Comparison of ENCODE assay signal across 10 mouse cellular contexts in the genomic region with DNA sequence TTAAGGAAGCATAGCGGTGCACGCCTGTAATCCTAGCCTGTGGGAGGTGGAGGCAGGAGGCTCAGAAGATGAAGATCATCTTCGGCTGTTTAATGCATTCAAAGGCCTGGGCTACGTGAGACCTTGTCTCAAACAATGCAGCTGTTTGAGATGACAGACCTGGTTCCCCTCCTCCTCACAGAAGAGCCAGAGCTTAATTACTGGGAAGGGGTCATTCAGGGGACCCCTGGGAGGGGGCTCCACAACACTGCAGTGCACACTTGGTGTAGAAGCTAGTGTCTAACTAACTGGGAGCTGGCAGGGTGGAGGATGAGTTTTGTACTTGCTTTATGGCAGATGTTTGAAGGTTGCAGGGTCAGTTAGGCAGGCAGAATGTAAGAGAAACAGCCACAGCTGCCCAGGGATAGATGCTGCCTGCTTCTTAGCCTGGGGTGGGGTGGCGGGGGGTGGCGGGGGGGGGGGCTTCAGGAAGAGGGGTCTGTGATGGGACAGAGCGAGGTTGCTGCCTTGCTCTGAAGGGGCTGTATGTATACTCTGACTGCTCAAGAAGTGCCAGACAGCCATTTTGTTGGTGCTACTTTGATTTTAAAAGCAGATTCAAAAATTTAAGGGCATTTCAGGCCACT. TPM values are rescaled to one million over a fixed set of nuclear protein-coding genes. Genes with fewer than 3 reads are reported as not detected.
DNase-seq lines count a peak whose midpoint lies in the region; ATAC-seq and TF ChIP-seq lines count a peak whose summit lies in the region.
"Had no signal": no experiment of that assay in that cellular context is flagged by ENCODE, and none has a peak within 500 bp of the region (broad histone marks: within the 10 kb centered on the region; RNA-seq: fewer than 3 reads in every experiment).

No protein-coding gene starts in this region.

- no peak for DNase-seq in liver, embryonic 13.5 days
- DNase-seq in liver, embryonic 11.5 days (ENCODE audit: low spot score): no peak
- DNase-seq in limb, embryonic 14.5 days (ENCODE audit: low spot score): no peak
- peak; percentile 65 for DNase-seq in retina, postnatal 1 day
- DNase-seq in natural killer cell, adult 2 months (ENCODE audit: low spot score in 2 of 2): no peak
- DNase-seq in right cerebral cortex, postnatal 10 days (ENCODE audit: low spot score in 2 of 2): no peak
- DNase-seq in thymus, postnatal 0 days (ENCODE audit: low spot score): no peak

- H3K4me1 ChIP-seq in liver, embryonic 13.5 days (replicated peaks): no peaks in the 10 kb centered on the region
- no peaks in the 10 kb centered on the region for H3K4me1 ChIP-seq in liver, embryonic 11.5 days (replicated peaks; ENCODE audit: control insufficient read depth, insufficient read depth, low read length)
- peaks cover 36% of the 10 kb centered on the region for H3K4me1 ChIP-seq in forebrain, embryonic 12.5 days
- H3K4me1 ChIP-seq in limb, embryonic 14.5 days (ENCODE audit: control insufficient read depth, insufficient read depth, low read length): peaks cover 18% of the 10 kb centered on the region
- H3K4me1 ChIP-seq: liver, embryonic 12.5 days had no signal

- WGBS in liver, embryonic 13.5 days (ENCODE audit: insufficient replicate concordance): 71% methylated on average over 7 of the region's 7 CpGs
- 74% methylated on average over 7 of the region's 7 CpGs for WGBS in liver, embryonic 11.5 days
- WGBS in forebrain, embryonic 12.5 days: 9% methylated on average over 7 of the region's 7 CpGs
- WGBS in limb, embryonic 14.5 days: 42% methylated on average over 5 of the region's 7 CpGs

- 0 out of 2 replicates have a peak, but pooled peaks cover 7% of the 10 kb centered on the region for H3K9me3 ChIP-seq in liver, embryonic 13.5 days (replicated peaks)
- no peaks in the 10 kb centered on the region for H3K9me3 ChIP-seq in liver, embryonic 11.5 days (ENCODE audit: control insufficient read depth, low read length)
- peaks cover 8% of the 10 kb centered on the region; the same call in 1 of the 2 replicates for H3K9me3 ChIP-seq in forebrain, embryonic 12.5 days
- H3K9me3 ChIP-seq in limb, embryonic 14.5 days (ENCODE audit: control insufficient read depth, low read length): peaks cover 8% of the 10 kb centered on the region; the same call in 1 of the 2 replicates

- no peak overlapping the region for H3K4me2 ChIP-seq in liver, embryonic 13.5 days
- no peak overlapping the region for H3K4me2 ChIP-seq in liver, embryonic 11.5 days
- no peak overlapping the region for H3K4me2 ChIP-seq in forebrain, embryonic 12.5 days
- no peak overlapping the region for H3K4me2 ChIP-seq in limb, embryonic 14.5 days (replicated peaks; ENCODE audit: low read depth, low read length, severe bottlenecking)
- H3K4me2 ChIP-seq: liver, embryonic 12.5 days had no signal

- 0 out of 2 replicates have a peak overlapping the region, but pooled peaks have one; percentile 34 for H3K27ac ChIP-seq in liver, embryonic 13.5 days
- no peak overlapping the region for H3K27ac ChIP-seq in liver, embryonic 11.5 days (ENCODE audit: low read depth, low read length)
- peak overlapping the region; percentile 88 for H3K27ac ChIP-seq in forebrain, embryonic 12.5 days
- peak overlapping the region; percentile 75 for H3K27ac ChIP-seq in limb, embryonic 14.5 days (replicated peaks; ENCODE audit: low read depth, low read length)
- H3K27ac ChIP-seq: heart, adult 2 months; liver, embryonic 12.5 days had no signal

- H3K4me3 ChIP-seq in liver, embryonic 13.5 days (replicated peaks): no peak overlapping the region
- H3K4me3 ChIP-seq in liver, embryonic 11.5 days (ENCODE audit: low read depth, low read length): no peak overlapping the region
- no peak overlapping the region for H3K4me3 ChIP-seq in forebrain, embryonic 12.5 days (replicated peaks)
- no peak overlapping the region for H3K4me3 ChIP-seq in limb, embryonic 14.5 days (replicated peaks; ENCODE audit: low read length)
- H3K4me3 ChIP-seq: heart, adult 2 months; liver, embryonic 12.5 days had no signal

- H3K27me3 ChIP-seq in liver, embryonic 13.5 days: no peaks in the 10 kb centered on the region
- H3K27me3 ChIP-seq in liver, embryonic 11.5 days (replicated peaks; ENCODE audit: control insufficient read depth, insufficient read depth, low read length): no peaks in the 10 kb centered on the region
- no peaks in the 10 kb centered on the region for H3K27me3 ChIP-seq in forebrain, embryonic 12.5 days
- H3K27me3 ChIP-seq in limb, embryonic 14.5 days (ENCODE audit: control insufficient read depth, insufficient read depth, low read length): no peaks in the 10 kb centered on the region
- H3K27me3 ChIP-seq: liver, embryonic 12.5 days had no signal

- ATAC-seq in liver, embryonic 13.5 days (ENCODE audit: low read depth): no peak
- ATAC-seq in liver, embryonic 11.5 days (replicated peaks; ENCODE audit: low FRiP score): no peak
- peak; percentile 25; the same call in 1 of the 2 replicates for ATAC-seq in forebrain, embryonic 12.5 days (ENCODE audit: low FRiP score)
- peak; percentile 32 for ATAC-seq in limb, embryonic 14.5 days (ENCODE audit: low FRiP score, low read depth)
- ATAC-seq: liver, embryonic 12.5 days had no signal

- H3K9ac ChIP-seq in liver, embryonic 13.5 days: no peak overlapping the region
- no peak overlapping the region for H3K9ac ChIP-seq in liver, embryonic 11.5 days (ENCODE audit: low read depth, low read length)
- H3K9ac ChIP-seq in forebrain, embryonic 12.5 days: no peak overlapping the region
- H3K9ac ChIP-seq in limb, embryonic 14.5 days (ENCODE audit: low read depth, low read length, severe bottlenecking): no peak overlapping the region
- H3K9ac ChIP-seq: liver, embryonic 12.5 days had no signal

- TF ChIP-seq POLR2A in limb, embryonic 14.5 days (IDR thresholded peaks at IDR 0.05; ENCODE audit: borderline replicate concordance, extremely low read depth, insufficient read depth, insufficient read length): no peak

- peaks cover 28% of the 10 kb centered on the region for H3K36me3 ChIP-seq in liver, embryonic 13.5 days
- peaks cover 14% of the 10 kb centered on the region; the same call in 1 of the 2 replicates for H3K36me3 ChIP-seq in liver, embryonic 11.5 days (ENCODE audit: control insufficient read depth, insufficient read depth, low read length)
- H3K36me3 ChIP-seq in forebrain, embryonic 12.5 days (replicated peaks): peaks cover 29% of the 10 kb centered on the region
- peaks cover 30% of the 10 kb centered on the region for H3K36me3 ChIP-seq in limb, embryonic 14.5 days (ENCODE audit: control insufficient read depth, insufficient read depth, low read length)

RNA-seq across cellular contexts. Expression of a gene that starts 26.6 kb away (rescaled TPM):
- 50.8 and 54.9 TPM in 2 replicates for polyA plus RNA-seq in liver, embryonic 13.5 days (2015; fragmentation: Nextera tagmentation; extraction: Ambion mirVana)
- polyA plus RNA-seq in liver, embryonic 11.5 days (2014; fragmentation: Nextera tagmentation; extraction: Ambion mirVana): 53.4 and 55.7 TPM in 2 replicates
- 54.9 and 58.6 TPM in 2 replicates for polyA plus RNA-seq in forebrain, embryonic 12.5 days (2016; fragmentation: Nextera tagmentation; extraction: Ambion mirVana)
- 51.4 and 56.9 TPM in 2 replicates for polyA plus RNA-seq in limb, embryonic 14.5 days (2012; rRNA removed)
- 72.4 and 78.4 TPM in 2 replicates for polyA plus RNA-seq in limb, embryonic 14.5 days (2014; fragmentation: Nextera tagmentation; extraction: Ambion mirVana)
- polyA plus RNA-seq in thymus, postnatal 0 days (2015; fragmentation: Nextera tagmentation; extraction: Ambion mirVana): 79.5 and 82.5 TPM in 2 replicates

Comparison
In these comparisons a context has a peak if more than half of its experiments do, and no peak if none do; other contexts are left out.
1. ATAC-seq: peak in forebrain, embryonic 12.5 days (single experiment) and limb, embryonic 14.5 days (single experiment); none in liver, embryonic 13.5 days (single experiment) and liver, embryonic 11.5 days (single experiment).